Mouse (Mus musculus) MEL (cell line): Measurements from ENCODE around the gene Hoxa1.

Source experiments
- CHD2 ChIP-seq: IDR thresholded peaks from 2 replicates; pipeline ENCODE4 v1.6.1; 2011; ENCODE audit warnings: low read length, improper control_type of control experiment
- CTCF ChIP-seq, 3 experiments: IDR thresholded peaks in 2 of 3; conservative IDR thresholded peaks in 1 of 3; 2 replicates each; pipeline ENCODE4 v1.5.1; 2011 to 2012; ENCODE audit warnings: low read length in 3 of 3, low read depth in 2 of 3, mild to moderate bottlenecking in 2 of 3, improper control_type of control experiment in 1 of 3, inconsistent platforms in 1 of 3, mixed read lengths in 1 of 3, moderate library complexity in 1 of 3; ENCODE audit not compliant: control insufficient read depth in 1 of 3, insufficient read depth in 1 of 3, poor library complexity in 1 of 3, severe bottlenecking in 1 of 3
- GATA1 ChIP-seq: IDR thresholded peaks from 2 replicates; pipeline ENCODE4 v1.6.1; 2011; ENCODE audit warnings: low read depth, low read length, improper control_type of control experiment
- MXI1 ChIP-seq: IDR thresholded peaks from 2 replicates; pipeline ENCODE4 v1.6.1; 2011; ENCODE audit warnings: mild to moderate bottlenecking, low read depth, low read length, improper control_type of control experiment
- TCF12 ChIP-seq: IDR thresholded peaks from 2 replicates; pipeline ENCODE4 v1.6.1; 2014; ENCODE audit warnings: low read depth, mild to moderate bottlenecking, inconsistent platforms, low read length, improper control_type of control experiment, moderate library complexity
- UBTF ChIP-seq: IDR thresholded peaks from 2 replicates; pipeline ENCODE4 v1.6.1; 2012; ENCODE audit warnings: low read depth, mild to moderate bottlenecking, inconsistent platforms, low read length, improper control_type of control experiment, moderate library complexity, borderline replicate concordance; ENCODE audit not compliant: insufficient read depth
- ZMIZ1 ChIP-seq: IDR thresholded peaks from 2 replicates; pipeline ENCODE4 v1.6.1; 2012; ENCODE audit warnings: low read depth, mild to moderate bottlenecking, inconsistent platforms, low read length, improper control_type of control experiment, moderate library complexity

DNA sequence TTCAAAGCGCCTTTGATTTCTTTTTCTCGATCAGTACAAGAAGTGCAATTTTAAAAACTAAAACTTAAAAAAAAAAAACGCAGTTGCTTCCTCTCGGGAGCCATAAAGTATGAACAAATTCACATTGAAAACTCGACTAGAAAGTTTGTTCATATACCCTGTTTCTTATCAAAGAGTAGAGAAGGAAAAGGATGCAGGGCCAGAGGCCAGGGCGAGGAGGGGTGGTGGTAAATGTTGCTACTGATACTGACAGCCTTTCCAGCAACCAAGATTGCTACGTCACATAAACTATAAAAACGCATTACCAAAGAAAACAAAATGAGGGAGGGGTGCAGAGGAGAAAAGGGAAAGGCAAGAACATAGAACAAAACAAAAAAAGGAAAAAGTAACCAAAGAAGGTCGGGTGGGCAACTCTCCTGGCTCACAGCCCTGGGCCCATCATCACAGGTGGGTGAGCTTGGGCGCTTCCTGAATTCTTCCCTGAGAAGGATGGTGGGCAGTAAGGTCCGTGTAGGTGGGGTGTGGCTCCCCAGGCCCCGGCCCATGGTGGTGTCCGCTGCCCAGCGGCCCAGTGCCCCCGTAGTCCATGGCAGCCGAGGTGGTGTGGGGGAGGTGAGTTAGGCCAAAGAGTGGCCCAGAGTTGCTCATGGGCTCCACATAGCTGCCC lies 11.5 kb upstream of the Hoxa1 start:
- no peak for TF ChIP-seq UBTF
- no peak for TF ChIP-seq ZMIZ1
- no peak for TF ChIP-seq CHD2
- no peak for TF ChIP-seq CTCF (IDR thresholded peaks at IDR 0.05 in 2 of 3, conservative IDR thresholded peaks at IDR 0.05 in 1 of 3; ENCODE audit: control insufficient read depth in 1 of 3, insufficient read depth in 1 of 3, low read depth in 2 of 3, low read length in 3 of 3, poor library complexity in 1 of 3, severe bottlenecking in 1 of 3)
- TF ChIP-seq GATA1, result no peak
- TF ChIP-seq MXI1, result no peak
- TF ChIP-seq TCF12, result no peak
